Comparison of ENCODE assay signal across 14 mouse cellular contexts in the genomic region with DNA sequence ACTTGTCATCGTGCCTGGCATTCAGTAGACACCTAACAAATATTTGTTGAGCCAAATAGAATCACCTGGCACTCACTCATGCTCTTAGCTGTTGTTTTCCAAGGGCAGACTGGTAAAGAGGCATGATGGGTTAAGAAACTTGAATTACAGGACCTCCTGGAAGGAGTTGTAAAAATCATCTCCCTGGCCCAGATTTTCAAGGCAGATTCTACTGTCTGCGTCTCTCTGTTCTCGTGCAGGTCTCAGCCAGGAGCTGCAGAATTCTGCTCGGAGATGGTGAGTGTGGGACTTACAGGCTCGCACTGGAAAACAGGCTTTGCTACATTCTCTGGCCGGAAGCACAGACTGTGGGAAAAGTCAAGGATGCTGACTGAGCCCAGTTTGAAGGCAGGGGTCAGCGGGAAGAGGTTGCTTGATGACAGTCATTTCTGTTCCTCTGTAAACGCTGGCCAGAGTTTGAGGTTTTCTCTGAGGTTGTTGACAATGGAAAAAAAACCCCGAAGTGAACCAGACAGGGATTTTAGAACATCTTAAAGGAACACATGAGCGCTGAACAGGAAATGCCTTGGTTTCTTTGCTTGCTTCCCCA. TPM values are rescaled to one million over a fixed set of nuclear protein-coding genes. Genes with fewer than 3 reads are reported as not detected.
DNase-seq lines count a peak whose midpoint lies in the region; TF ChIP-seq lines count a peak whose summit lies in the region.
"Had no signal": no experiment of that assay in that cellular context is flagged by ENCODE, and none has a peak within 500 bp of the region (broad histone marks: within the 10 kb centered on the region; RNA-seq: fewer than 3 reads in every experiment).

No protein-coding gene starts in this region.

- H3K4me1 ChIP-seq in kidney, adult 2 months (ENCODE audit: control insufficient read depth, insufficient read depth, low read length): peaks cover 5% of the 10 kb centered on the region; the same call in 1 of the 2 replicates

- no peaks in the 10 kb centered on the region for H3K36me3 ChIP-seq in kidney, adult 2 months (ENCODE audit: control insufficient read depth, insufficient read depth, low read length)
- H3K36me3 ChIP-seq: forebrain, embryonic 12.5 days had no signal

- 44% methylated on average over 10 of the region's 10 CpGs for WGBS in kidney, adult 2 months

- peak overlapping the region; percentile 26; the same call in 1 of the 2 replicates for H3K27ac ChIP-seq in kidney, adult 2 months (ENCODE audit: insufficient read depth, low read depth, low read length)
- H3K27ac ChIP-seq: forebrain, embryonic 12.5 days had no signal

- H3K4me3 ChIP-seq in kidney, adult 2 months (ENCODE audit: insufficient read depth, low read depth, low read length): no peak overlapping the region
- H3K4me3 ChIP-seq: forebrain, embryonic 12.5 days; myocyte had no signal

- DNase-seq in kidney, adult 2 months: peak; percentile 22
- DNase-seq in kidney, adult 8-10 months: no peak
- peak; percentile 58 for DNase-seq in urinary bladder, postnatal 14 days (ENCODE audit: low spot score)
- DNase-seq in urinary bladder, postnatal 10 days (ENCODE audit: low spot score): no peak
- peak; percentile 46 for DNase-seq in kidney, postnatal 14 days
- no peak for DNase-seq in layer of hippocampus, postnatal 25 days (ENCODE audit: extremely low spot score in 1 of 2, low spot score in 1 of 2)
- no peak for DNase-seq in cerebellum, adult 11-12 months
- DNase-seq: cerebellum, postnatal 14 days; right cerebral cortex, postnatal 4 days; thymus, postnatal 14 days had no signal

- TF ChIP-seq CTCF in kidney, adult 2 months (conservative IDR thresholded peaks at IDR 0.05; ENCODE audit: insufficient read depth, insufficient read length, low read depth, low read length): no peak

- TF ChIP-seq POLR2A in kidney, adult 2 months (IDR thresholded peaks at IDR 0.05; ENCODE audit: low read depth, low read length): no peak

- no peaks in the 10 kb centered on the region for H3K27me3 ChIP-seq in kidney, adult 2 months (replicated peaks; ENCODE audit: control insufficient read depth, insufficient read depth, low read length)

RNA-seq across cellular contexts. Expression of a gene that starts 38.6 kb away (rescaled TPM):
- not detected in 2 replicates for polyA plus RNA-seq in kidney, adult 2 months (2012; rRNA removed)
- not detected for total RNA-seq in layer of hippocampus, postnatal 25 days (2021)
- total RNA-seq: heart, adult 18-20 months had no signal
- polyA plus RNA-seq: forebrain, embryonic 12.5 days; liver, embryonic 16.5 days; myocyte had no signal

RNA-seq across cellular contexts. Expression of a gene that starts 53.8 kb away (rescaled TPM):
- polyA plus RNA-seq in kidney, adult 2 months (2012; rRNA removed): 22.8 and 28.4 TPM in 2 replicates
- not detected for total RNA-seq in layer of hippocampus, postnatal 25 days (2021)
- polyA plus RNA-seq: myocyte had no signal

Comparison
In these comparisons a context has a peak if more than half of its experiments do, and no peak if none do; other contexts are left out.
1. DNase-seq: peak in kidney, adult 2 months (single experiment), urinary bladder, postnatal 14 days (single experiment) and kidney, postnatal 14 days (single experiment); none in kidney, adult 8-10 months (0 of 2), urinary bladder, postnatal 10 days (single experiment), layer of hippocampus, postnatal 25 days (0 of 2) and cerebellum, adult 11-12 months (single experiment).